Comparison of ENCODE assay signal across 22 mouse cellular contexts in genomic region chr7:98402582-98403574, GRCm38 (mm10). TPM values are rescaled to one million over a fixed set of nuclear protein-coding genes. Genes with fewer than 3 reads are reported as not detected.
DNase-seq lines count a peak whose midpoint lies in the region; ATAC-seq and TF ChIP-seq lines count a peak whose summit lies in the region.
"Had no signal": no experiment of that assay in that cellular context is flagged by ENCODE, and none has a peak within 500 bp of the region (broad histone marks: within the 10 kb centered on the region; RNA-seq: fewer than 3 reads in every experiment).

No protein-coding gene starts in this region.

- no peaks in the 10 kb centered on the region for H3K9me3 ChIP-seq in embryonic facial prominence, embryonic 14.5 days (ENCODE audit: control insufficient read depth, low read length)
- H3K9me3 ChIP-seq in embryonic facial prominence, embryonic 10.5 days = no peaks in the 10 kb centered on the region
- H3K9me3 ChIP-seq in midbrain, postnatal 0 days (ENCODE audit: low read length) = no peaks in the 10 kb centered on the region
- H3K9me3 ChIP-seq in midbrain, embryonic 10.5 days (replicated peaks) = no peaks in the 10 kb centered on the region
- no peaks in the 10 kb centered on the region for H3K9me3 ChIP-seq in forebrain, embryonic 14.5 days (replicated peaks; ENCODE audit: control insufficient read depth, low read length)
- H3K9me3 ChIP-seq: liver, embryonic 13.5 days had no signal

- no peak for TF ChIP-seq CTCF in midbrain, postnatal 0 days (IDR thresholded peaks at IDR 0.05)

- DNase-seq in embryonic facial prominence, embryonic 14.5 days (ENCODE audit: low spot score) = no peak
- no peak for DNase-seq in embryonic facial prominence, embryonic 10.5 days (ENCODE audit: low spot score)
- DNase-seq in midbrain, postnatal 0 days (ENCODE audit: low spot score) = peak; percentile 82
- DNase-seq in midbrain, embryonic 10.5 days (ENCODE audit: low spot score) = no peak
- DNase-seq in forebrain, embryonic 14.5 days (ENCODE audit: low spot score) = peak; percentile 51
- peak; percentile 51 for DNase-seq in retina, embryonic 14.5 days (ENCODE audit: low spot score)
- no peak for DNase-seq in kidney, postnatal 10 days
- no peak for DNase-seq in frontal cortex, adult 2 months (ENCODE audit: extremely low spot score in 1 of 2, low spot score in 1 of 2)
- DNase-seq: adrenal gland, postnatal 25 days; gastrocnemius, postnatal 25 days; kidney, adult 18-20 months; kidney, postnatal 4 days; liver, embryonic 13.5 days; right cerebral cortex, postnatal 14 days had no signal

- no peaks in the 10 kb centered on the region for H3K36me3 ChIP-seq in embryonic facial prominence, embryonic 14.5 days (ENCODE audit: control insufficient read depth, insufficient read depth, low read length)
- no peaks in the 10 kb centered on the region for H3K36me3 ChIP-seq in embryonic facial prominence, embryonic 10.5 days (replicated peaks)
- H3K36me3 ChIP-seq in midbrain, postnatal 0 days (ENCODE audit: insufficient read depth, low read length) = no peaks in the 10 kb centered on the region
- H3K36me3 ChIP-seq in midbrain, embryonic 10.5 days = no peaks in the 10 kb centered on the region
- H3K36me3 ChIP-seq in forebrain, embryonic 14.5 days (ENCODE audit: control insufficient read depth, insufficient read depth, low read length) = no peaks in the 10 kb centered on the region
- H3K36me3 ChIP-seq: embryonic facial prominence, embryonic 12.5 days; heart, embryonic 12.5 days; liver, embryonic 13.5 days had no signal

- WGBS in embryonic facial prominence, embryonic 14.5 days = 50% methylated on average over 15 of the region's 15 CpGs
- 60% methylated on average over 15 of the region's 15 CpGs for WGBS in embryonic facial prominence, embryonic 10.5 days
- 60% methylated on average over 15 of the region's 15 CpGs for WGBS in midbrain, postnatal 0 days
- WGBS in midbrain, embryonic 10.5 days = 68% methylated on average over 15 of the region's 15 CpGs
- 28% methylated on average over 15 of the region's 15 CpGs for WGBS in forebrain, embryonic 14.5 days

- ATAC-seq in embryonic facial prominence, embryonic 14.5 days (ENCODE audit: low read depth) = 0 out of 2 replicates have a peak, but pooled peaks have one; percentile 41
- peak; percentile 52; the same call in 1 of the 2 replicates for ATAC-seq in midbrain, postnatal 0 days (ENCODE audit: low FRiP score)
- peak; percentile 60; the same call in 1 of the 2 replicates for ATAC-seq in forebrain, embryonic 14.5 days

- H3K27me3 ChIP-seq in embryonic facial prominence, embryonic 14.5 days (replicated peaks; ENCODE audit: control insufficient read depth, insufficient read depth, low read length) = no peaks in the 10 kb centered on the region
- H3K27me3 ChIP-seq in embryonic facial prominence, embryonic 10.5 days (replicated peaks; ENCODE audit: low read depth, poor library complexity, severe bottlenecking) = no peaks in the 10 kb centered on the region
- no peaks in the 10 kb centered on the region for H3K27me3 ChIP-seq in midbrain, postnatal 0 days (ENCODE audit: insufficient read depth, low read length)
- H3K27me3 ChIP-seq in midbrain, embryonic 10.5 days (ENCODE audit: low read depth, poor library complexity, severe bottlenecking) = no peaks in the 10 kb centered on the region
- H3K27me3 ChIP-seq in forebrain, embryonic 14.5 days (replicated peaks; ENCODE audit: control insufficient read depth, insufficient read depth, low read length) = no peaks in the 10 kb centered on the region
- H3K27me3 ChIP-seq: embryonic facial prominence, embryonic 12.5 days; heart, embryonic 12.5 days; liver, embryonic 13.5 days had no signal

- no peak overlapping the region for H3K9ac ChIP-seq in embryonic facial prominence, embryonic 14.5 days (ENCODE audit: low read depth, low read length)
- H3K9ac ChIP-seq in midbrain, postnatal 0 days (replicated peaks; ENCODE audit: low read length, poor library complexity, severe bottlenecking) = no peak overlapping the region
- no peak overlapping the region for H3K9ac ChIP-seq in forebrain, embryonic 14.5 days (ENCODE audit: low read length)
- H3K9ac ChIP-seq: embryonic facial prominence, embryonic 12.5 days; heart, embryonic 12.5 days; liver, embryonic 13.5 days had no signal

- no peak overlapping the region for H3K4me2 ChIP-seq in embryonic facial prominence, embryonic 14.5 days (ENCODE audit: low read depth, low read length)
- H3K4me2 ChIP-seq in midbrain, postnatal 0 days (ENCODE audit: low read depth, low read length, poor library complexity, severe bottlenecking) = no peak overlapping the region
- H3K4me2 ChIP-seq in forebrain, embryonic 14.5 days (ENCODE audit: low read length) = no peak overlapping the region
- H3K4me2 ChIP-seq: embryonic facial prominence, embryonic 12.5 days; heart, embryonic 12.5 days; liver, embryonic 13.5 days had no signal

- H3K27ac ChIP-seq in embryonic facial prominence, embryonic 14.5 days (replicated peaks; ENCODE audit: low read depth, low read length) = no peak overlapping the region
- H3K27ac ChIP-seq in embryonic facial prominence, embryonic 10.5 days (replicated peaks) = no peak overlapping the region; the same call in 1 of the 2 replicates
- no peak overlapping the region for H3K27ac ChIP-seq in midbrain, postnatal 0 days (ENCODE audit: low read depth, low read length)
- no peak overlapping the region for H3K27ac ChIP-seq in midbrain, embryonic 10.5 days (replicated peaks)
- H3K27ac ChIP-seq in forebrain, embryonic 14.5 days (ENCODE audit: low read depth, low read length) = peak overlapping the region; percentile 48; the same call in 1 of the 2 replicates
- H3K27ac ChIP-seq: embryonic facial prominence, embryonic 12.5 days; liver, embryonic 13.5 days had no signal

- H3K4me3 ChIP-seq in embryonic facial prominence, embryonic 14.5 days (ENCODE audit: low read depth, low read length) = no peak overlapping the region
- H3K4me3 ChIP-seq in embryonic facial prominence, embryonic 10.5 days = no peak overlapping the region
- no peak overlapping the region for H3K4me3 ChIP-seq in midbrain, postnatal 0 days (ENCODE audit: low read depth, low read length)
- no peak overlapping the region for H3K4me3 ChIP-seq in midbrain, embryonic 10.5 days
- no peak overlapping the region for H3K4me3 ChIP-seq in forebrain, embryonic 14.5 days (ENCODE audit: low read depth, low read length)
- H3K4me3 ChIP-seq: embryonic facial prominence, embryonic 12.5 days; heart, embryonic 12.5 days; liver, embryonic 13.5 days had no signal

- H3K4me1 ChIP-seq in embryonic facial prominence, embryonic 14.5 days (ENCODE audit: control insufficient read depth, insufficient read depth, low read length) = no peaks in the 10 kb centered on the region
- peaks cover 17% of the 10 kb centered on the region for H3K4me1 ChIP-seq in embryonic facial prominence, embryonic 10.5 days
- H3K4me1 ChIP-seq in midbrain, postnatal 0 days (ENCODE audit: insufficient read depth, low read length) = no peaks in the 10 kb centered on the region
- H3K4me1 ChIP-seq in midbrain, embryonic 10.5 days = peaks cover 12% of the 10 kb centered on the region; the same call in 1 of the 2 replicates
- peaks cover 17% of the 10 kb centered on the region for H3K4me1 ChIP-seq in forebrain, embryonic 14.5 days (ENCODE audit: control insufficient read depth, insufficient read depth, low read length)
- H3K4me1 ChIP-seq: heart, embryonic 12.5 days; liver, embryonic 13.5 days had no signal

RNA-seq across cellular contexts. Expression of gene Gucy2d, which starts 37.3 kb away (rescaled TPM):
- 0.31 TPM in 1 of 2 replicates, not detected in the other for polyA plus RNA-seq in embryonic facial prominence, embryonic 14.5 days (2014; fragmentation: Nextera tagmentation; extraction: Ambion mirVana)
- polyA plus RNA-seq in embryonic facial prominence, embryonic 10.5 days (2016; fragmentation: Nextera tagmentation; extraction: Ambion mirVana) = not detected in 2 replicates
- 0.05 TPM in 1 of 2 replicates, not detected in the other for total RNA-seq in midbrain, postnatal 0 days (2014; rRNA removed)
- 0.05 TPM in 1 of 2 replicates, not detected in the other for polyA plus RNA-seq in midbrain, postnatal 0 days (2015; fragmentation: Nextera tagmentation; extraction: Ambion mirVana)
- not detected in 2 replicates for polyA plus RNA-seq in midbrain, embryonic 10.5 days (2016; fragmentation: Nextera tagmentation; extraction: Ambion mirVana)
- polyA plus RNA-seq in forebrain, embryonic 14.5 days (2014; fragmentation: Nextera tagmentation; extraction: Ambion mirVana) = 0.10 and 0.16 TPM in 2 replicates
- not detected in 2 replicates for polyA plus RNA-seq in frontal cortex, adult 2 months (2012; rRNA removed)
- total RNA-seq: adrenal gland, postnatal 25 days; hematopoietic stem cell, adult 5-6 weeks; layer of hippocampus, postnatal 36 days; megakaryocyte progenitor cell, adult 5-6 weeks; monocyte, adult 5-6 weeks had no signal
- polyA plus RNA-seq: heart, embryonic 12.5 days; limb, embryonic 11.5 days; liver, embryonic 13.5 days; lung, embryonic 16.5 days had no signal

RNA-seq across cellular contexts. Expression of gene Tsku, which starts 41.8 kb away (rescaled TPM):
- 23.6 and 24.7 TPM in 2 replicates for polyA plus RNA-seq in embryonic facial prominence, embryonic 14.5 days (2014; fragmentation: Nextera tagmentation; extraction: Ambion mirVana)
- polyA plus RNA-seq in embryonic facial prominence, embryonic 10.5 days (2016; fragmentation: Nextera tagmentation; extraction: Ambion mirVana) = 9.7 and 10.9 TPM in 2 replicates
- 30.7 and 32.1 TPM in 2 replicates for total RNA-seq in midbrain, postnatal 0 days (2014; rRNA removed)
- 6.1 and 7.0 TPM in 2 replicates for polyA plus RNA-seq in midbrain, postnatal 0 days (2015; fragmentation: Nextera tagmentation; extraction: Ambion mirVana)
- polyA plus RNA-seq in midbrain, embryonic 10.5 days (2016; fragmentation: Nextera tagmentation; extraction: Ambion mirVana) = 7.7 and 10.0 TPM in 2 replicates
- polyA plus RNA-seq in forebrain, embryonic 14.5 days (2014; fragmentation: Nextera tagmentation; extraction: Ambion mirVana) = 10.5 and 10.8 TPM in 2 replicates
- polyA plus RNA-seq in frontal cortex, adult 2 months (2012; rRNA removed) = 4.1 and 4.8 TPM in 2 replicates
- total RNA-seq: hematopoietic stem cell, adult 5-6 weeks; megakaryocyte progenitor cell, adult 5-6 weeks; monocyte, adult 5-6 weeks had no signal

Comparison
In these comparisons a context has a peak if more than half of its experiments do, and no peak if none do; other contexts are left out.
1. DNase-seq: peak in midbrain, postnatal 0 days (single experiment), forebrain, embryonic 14.5 days (single experiment) and retina, embryonic 14.5 days (single experiment); none in embryonic facial prominence, embryonic 14.5 days (single experiment), embryonic facial prominence, embryonic 10.5 days (single experiment), midbrain, embryonic 10.5 days (single experiment), kidney, postnatal 10 days (single experiment) and frontal cortex, adult 2 months (0 of 2).
2. Peak in every context shown above with its lines, with median percentiles within 50 percentile points of each other: ATAC-seq.